ENCODE assay signal across 8 mouse cellular contexts in the genomic region with DNA sequence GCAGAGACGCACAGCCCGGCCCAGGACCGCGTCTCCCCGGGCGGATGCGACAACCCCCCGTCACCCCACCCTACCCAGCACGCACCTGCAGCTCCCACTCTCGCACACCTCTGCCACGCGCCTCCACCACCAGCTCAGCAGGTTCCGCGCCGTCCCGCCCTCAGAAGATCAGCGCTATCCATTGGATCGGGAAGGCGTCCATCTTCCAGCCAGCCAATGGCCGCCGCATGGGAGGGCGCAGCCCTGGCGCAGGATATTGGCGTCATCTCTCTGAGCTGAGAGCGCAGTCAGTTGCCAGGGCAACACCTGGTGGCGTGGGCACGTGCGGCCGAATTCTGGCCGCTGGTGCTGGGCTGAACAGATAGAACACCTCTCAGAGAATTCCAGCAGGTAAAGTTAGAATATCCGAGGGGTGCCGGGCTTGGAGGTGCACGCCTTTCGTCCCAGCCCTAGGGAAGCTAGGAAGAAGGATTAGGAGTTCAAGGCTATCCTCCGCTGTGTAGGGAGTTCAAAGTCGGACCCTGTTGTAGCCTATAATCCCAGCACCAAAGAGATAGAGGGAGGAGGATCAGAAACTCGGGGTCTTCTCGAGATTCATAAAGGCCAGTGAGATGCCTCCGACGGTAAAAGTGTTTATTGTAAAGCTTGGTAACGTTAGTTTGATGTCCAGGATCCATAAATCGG. TPM values are rescaled to one million over a fixed set of nuclear protein-coding genes. Genes with fewer than 3 reads are reported as not detected.
DNase-seq lines count a peak whose midpoint lies in the region; ATAC-seq lines count a peak whose summit lies in the region.

A gene (minus strand): TSS at position 144 of the 684 bp plus-strand sequence.

- H3K9me3 ChIP-seq in hindbrain, embryonic 15.5 days: no peaks in the 10 kb centered on the region

- no peaks in the 10 kb centered on the region for H3K27me3 ChIP-seq in hindbrain, embryonic 15.5 days

- H3K4me1 ChIP-seq in hindbrain, embryonic 15.5 days (replicated peaks): peaks cover 15% of the 10 kb centered on the region

- ATAC-seq in hindbrain, embryonic 15.5 days (ENCODE audit: low FRiP score, low read depth): peak; percentile 99

- peak; percentile 96 for DNase-seq in T-cell, adult 2 months (ENCODE audit: low spot score)
- DNase-seq in cerebellum, postnatal 36 days: peak; percentile 99 to 100
- peak; percentile 99 for DNase-seq in frontal cortex, postnatal 36 days (ENCODE audit: low spot score in 2 of 2)
- DNase-seq in left cerebral cortex, adult 11 months (ENCODE audit: low spot score): peak; percentile 96
- DNase-seq in lung, postnatal 4 days: peak; percentile 98 to 99
- DNase-seq in retina, postnatal 7 days (ENCODE audit: low read depth, low spot score): peak; percentile 94
- peak; percentile 98 for DNase-seq in urinary bladder, adult 2 months (ENCODE audit: low spot score)

- H3K4me3 ChIP-seq in hindbrain, embryonic 15.5 days: peak within 1 kb of the TSS; percentile 58

- H3K36me3 ChIP-seq in hindbrain, embryonic 15.5 days: no peaks in the 10 kb centered on the region

- 6% methylated on average over 34 of the region's 42 CpGs for WGBS in hindbrain, embryonic 15.5 days

- H3K27ac ChIP-seq in hindbrain, embryonic 15.5 days (replicated peaks): no peak within 1 kb of the TSS

- H3K4me2 ChIP-seq in hindbrain, embryonic 15.5 days: peak within 1 kb of the TSS; percentile 72

- peak within 1 kb of the TSS; percentile 58 for H3K9ac ChIP-seq in hindbrain, embryonic 15.5 days

RNA-seq across cellular contexts. Expression of the gene that starts here (rescaled TPM):
- 16.2 and 17.9 TPM in 2 replicates for polyA plus RNA-seq in hindbrain, embryonic 15.5 days (2015; fragmentation: Nextera tagmentation; extraction: Ambion mirVana)
- polyA plus RNA-seq in urinary bladder, adult 2 months (2012; rRNA removed): 13.7 and 13.9 TPM in 2 replicates
